Mouse (Mus musculus): Measurements from ENCODE around the gene Itga5.

GRCm38 (mm10) chr15:103365471-103366375 lies 840 bp downstream of the Itga5 start:
- TF ChIP-seq GATA1 (IDR thresholded peaks at IDR 0.05; ENCODE audit: low read length) (no peak), TAL1 (IDR thresholded peaks at IDR 0.05; ENCODE audit: low read length) (no peak)
